Mouse (Mus musculus) gastrocnemius, postnatal 14 days (tissue): ENCODE results near the gene Adamts20. TPM values are rescaled to one million over a fixed set of nuclear protein-coding genes. Genes with fewer than 3 reads are reported as not detected.
"Not testable (repeated sequence)": the region's sequence is repeated elsewhere in the genome, so short reads cannot be mapped to it uniquely, and the experiment has no call there.

ENCODE experiments used
- DNase-seq: peaks from one replicate; pipeline ENCODE4 v3.0.0; 2021; ENCODE audit warnings: mixed read lengths
- intact Hi-C: fragments of 180-260 bp; cut with DNase I; formaldehyde crosslinking; loops from one replicate; pipeline ENCODE4 v1.15.1; 2025; ENCODE audit warnings: low total_unique reads
- long read RNA-seq, 2 experiments: library from polyadenylated mRNA; stranded (forward); transcript quantifications; one replicate each; pipeline ENCODE4 v2.0.0; 2021
- total RNA-seq, 2 experiments: library from RNA; stranded (reverse); gene quantifications; 2 replicates each; pipeline ENCODE4 v1.2.3; 2021

Adamts20 gene
- total RNA-seq, result 10 to 100 TPM; 15.4 to 19.6 TPM
- long read RNA-seq, experiment 1, full-length matches to known transcripts, result 5 of 12 reads
- long read RNA-seq, experiment 1, partial matches to known transcripts, result 2 of 12 reads
- long read RNA-seq, experiment 1, other reads (novel, unspliced or antisense), result 5 of 12 reads
- long read RNA-seq, experiment 2, full-length matches to known transcripts, result 16 of 28 reads
- long read RNA-seq, experiment 2, partial matches to known transcripts, result 3 of 28 reads
- long read RNA-seq, experiment 2, other reads (novel, unspliced or antisense), result 9 of 28 reads

- intact Hi-C loops, result loop anchor here (10.0 kb wide), 1 partner anchor 101 kb away; no protein-coding TSS in a partner anchor
- no peak for DNase-seq
These were observed at the start of gene Adamts20 for GRCm38 (mm10) chr15:94465318-94465717. Gene Adamts20 (minus strand): TSS chr15:94465418.

DNA sequence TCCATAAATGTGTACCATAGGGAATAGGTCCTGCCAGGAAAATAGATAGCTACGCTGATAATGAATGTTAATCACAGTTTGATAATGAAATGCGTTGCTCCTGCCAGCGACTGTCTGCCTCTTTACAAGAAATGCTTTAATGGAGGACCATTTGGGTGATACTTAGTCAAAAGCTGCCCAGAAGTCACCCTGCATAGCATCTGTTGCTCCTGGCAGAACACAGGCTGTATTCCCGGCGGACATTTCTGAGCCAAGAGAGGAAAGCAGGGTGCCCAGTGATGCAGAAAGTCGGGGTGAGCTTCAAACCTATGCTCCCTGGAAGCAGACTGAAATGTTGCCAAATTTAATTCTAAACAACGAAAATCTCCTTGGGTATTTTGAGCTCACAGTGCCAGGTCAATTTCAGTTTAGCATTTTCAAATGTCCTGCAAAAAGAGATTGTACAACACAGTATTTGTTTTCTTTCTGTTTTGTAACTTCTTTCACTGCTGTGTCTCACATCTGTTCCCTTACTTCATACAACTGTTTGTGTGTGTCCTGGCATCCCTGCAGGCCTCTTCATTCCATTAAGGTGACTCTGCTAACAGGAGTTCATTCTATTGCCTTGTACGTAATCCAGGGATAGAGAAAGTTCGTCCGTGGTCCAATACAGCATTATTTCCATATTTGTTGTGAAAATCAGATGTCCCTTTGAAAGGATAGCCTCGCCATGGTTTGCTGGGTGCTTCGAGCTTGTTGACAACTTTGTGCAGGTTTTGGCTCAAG is 38.4 kb upstream of the Adamts20 start:
- no peak for DNase-seq
- intact Hi-C loops, result no loop called here

- no peak for DNase-seq
- intact Hi-C loops, result no loop called here
These were observed 34.0 kb upstream of the Adamts20 start for GRCm38 (mm10) chr15:94499260-94499659.

- intact Hi-C loops, result no loop called here
- DNase-seq, result no peak
These were observed 30.7 kb upstream of the Adamts20 start for GRCm38 (mm10) chr15:94495936-94496335.

- intact Hi-C loops, result no loop called here
- DNase-seq, result no peak
These were observed 29.2 kb upstream of the Adamts20 start for GRCm38 (mm10) chr15:94494445-94494844.

DNA sequence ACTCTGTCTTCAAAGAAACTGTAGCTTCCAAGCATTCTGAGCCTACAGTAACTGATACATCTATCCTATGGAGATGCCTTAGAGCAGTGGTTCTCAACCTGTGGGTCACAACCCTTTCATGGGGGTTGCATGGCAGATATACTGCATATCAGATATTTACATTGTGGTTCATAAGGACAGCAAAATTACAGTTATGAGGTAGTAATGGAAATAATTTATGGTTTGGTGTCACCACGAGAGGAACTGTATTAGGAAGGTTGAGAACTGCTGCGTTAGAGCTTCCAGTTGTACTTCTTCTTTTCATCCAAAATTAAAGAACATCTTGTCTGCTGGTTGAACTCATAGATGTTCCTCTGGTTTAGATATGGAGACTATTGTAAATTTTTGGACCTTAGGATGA is 24.2 kb upstream of the Adamts20 start:
- intact Hi-C loops, result no loop called here
- no peak for DNase-seq

DNA sequence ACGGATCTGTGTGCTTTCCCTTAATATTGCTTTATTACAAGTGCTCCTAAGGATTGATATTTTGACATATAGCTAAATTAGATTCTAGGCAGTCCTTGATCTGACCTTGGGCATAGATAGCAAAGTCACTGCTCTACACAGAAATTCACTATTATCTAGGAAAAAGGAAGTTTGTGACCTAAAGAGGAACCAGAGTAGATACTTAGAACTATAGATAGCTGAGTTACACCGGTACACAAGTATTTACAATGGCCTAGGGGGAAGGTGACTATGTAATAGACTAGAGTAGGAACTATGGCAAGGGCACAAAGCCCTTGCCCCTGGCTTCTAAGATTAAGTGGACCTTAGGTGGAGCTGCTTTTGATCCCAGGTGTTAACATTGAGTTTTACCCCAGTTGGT is 22.8 kb upstream of the Adamts20 start:
- DNase-seq, intact Hi-C loops: not testable (repeated sequence)

GRCm38 (mm10) chr15:94482555-94482954 is 17.3 kb upstream of the Adamts20 start:
- intact Hi-C loops, result no loop called here

DNA sequence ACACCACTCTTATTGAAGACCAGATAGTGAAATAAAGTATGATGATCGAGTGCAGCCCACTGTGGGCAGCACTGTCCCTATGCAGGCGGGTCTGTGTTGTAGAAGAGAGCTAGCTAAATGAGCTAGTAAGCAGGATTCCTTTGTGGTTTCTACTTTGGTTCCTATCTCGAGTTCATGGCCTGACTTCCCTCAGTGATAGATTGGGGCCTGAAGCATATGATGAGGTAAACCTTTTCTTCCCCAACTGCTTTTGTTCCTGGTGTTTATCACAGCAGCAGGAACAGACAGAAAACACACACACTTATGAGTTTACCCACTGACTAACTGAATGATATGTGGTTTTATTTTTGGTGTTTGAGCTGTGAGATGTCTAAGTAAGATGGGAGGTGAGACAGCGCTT is 15.6 kb upstream of the Adamts20 start:
- intact Hi-C loops, result no loop called here
- DNase-seq, result no peak

More at GRCm38 (mm10) chr15:94482555-94482954, 17.3 kb upstream of the Adamts20 start:
- DNase-seq, result no peak

GRCm38 (mm10) chr15:94480248-94480647 is 15.0 kb upstream of the Adamts20 start:
- DNase-seq, result no peak
- intact Hi-C loops, result no loop called here

- no peak for DNase-seq
- intact Hi-C loops, result no loop called here
These were observed 14.4 kb upstream of the Adamts20 start for GRCm38 (mm10) chr15:94479513-94480136.

GRCm38 (mm10) chr15:94478706-94479105 is 13.5 kb upstream of the Adamts20 start:
- intact Hi-C loops, result no loop called here
- no peak for DNase-seq

GRCm38 (mm10) chr15:94477287-94477686 is 12.1 kb upstream of the Adamts20 start:
- no peak for DNase-seq
- intact Hi-C loops, result no loop called here

DNA sequence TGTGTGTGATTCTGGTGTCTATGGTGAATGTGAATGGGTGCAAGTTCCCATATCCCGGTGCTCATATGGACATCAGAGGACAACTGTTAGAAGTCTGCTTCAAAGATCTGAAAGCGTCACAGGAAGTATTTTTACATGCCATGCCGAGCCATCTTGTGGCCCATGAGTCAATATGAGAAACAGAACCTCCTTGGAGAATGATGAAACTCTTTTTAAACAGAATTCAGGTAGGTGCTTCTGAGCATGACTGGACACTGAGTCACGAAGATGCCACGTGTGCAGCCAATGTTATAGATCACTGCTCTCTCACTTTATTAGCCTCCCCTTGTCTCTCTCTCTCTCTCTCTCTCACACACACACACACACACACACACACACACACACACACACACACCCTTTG is 10.8 kb upstream of the Adamts20 start:
- no peak for DNase-seq
- intact Hi-C loops, result no loop called here

DNA sequence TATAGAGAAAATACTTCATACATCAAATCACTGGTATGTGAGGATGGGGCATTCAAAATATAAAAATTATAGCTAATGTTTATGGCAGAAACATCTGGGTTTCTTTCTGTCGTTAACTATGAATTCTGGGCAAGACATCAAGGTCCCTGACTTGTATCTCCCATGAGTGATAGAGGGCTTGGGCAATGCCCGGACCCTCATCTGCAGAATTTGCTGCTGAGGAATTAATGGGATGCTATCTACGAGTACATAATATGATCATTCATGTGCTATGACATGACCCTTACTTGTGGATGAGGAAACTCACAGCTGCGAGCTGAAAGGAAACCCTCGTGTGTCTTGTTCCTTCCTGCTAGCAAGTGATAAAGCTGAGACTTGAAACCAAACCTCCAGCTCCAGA is 5.1 kb upstream of the Adamts20 start:
- DNase-seq, result no peak
- intact Hi-C loops, result no loop called here

- no peak for DNase-seq
- intact Hi-C loops, result loop anchor here (10.0 kb wide), 1 partner anchor 100 kb away; no protein-coding TSS in a partner anchor
These were observed 337 bp downstream of the Adamts20 start for GRCm38 (mm10) chr15:94464881-94465280.

DNA sequence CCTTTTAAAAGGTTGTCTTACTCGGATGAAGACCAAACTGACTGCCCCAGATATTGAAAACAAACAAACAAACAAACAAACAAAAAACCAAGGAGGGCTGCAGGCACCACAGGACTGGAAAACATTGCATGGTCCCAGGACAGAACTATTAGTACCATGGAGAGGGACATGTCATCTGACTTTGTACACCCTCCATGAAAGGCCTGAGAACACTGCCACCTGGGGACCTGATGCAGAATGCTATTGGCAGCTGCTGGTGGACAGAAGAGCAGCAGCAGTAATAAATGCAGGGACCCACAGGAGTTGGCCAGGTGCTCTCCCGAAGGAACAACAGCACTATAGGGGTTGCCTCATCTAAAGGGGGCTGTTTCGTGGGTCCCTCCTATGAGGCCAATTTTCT is 2.0 kb downstream of the Adamts20 start:
- intact Hi-C loops, result loop anchor here (10.0 kb wide), 1 partner anchor 98 kb away; no protein-coding TSS in a partner anchor
- peak; percentile 37 for DNase-seq

DNA sequence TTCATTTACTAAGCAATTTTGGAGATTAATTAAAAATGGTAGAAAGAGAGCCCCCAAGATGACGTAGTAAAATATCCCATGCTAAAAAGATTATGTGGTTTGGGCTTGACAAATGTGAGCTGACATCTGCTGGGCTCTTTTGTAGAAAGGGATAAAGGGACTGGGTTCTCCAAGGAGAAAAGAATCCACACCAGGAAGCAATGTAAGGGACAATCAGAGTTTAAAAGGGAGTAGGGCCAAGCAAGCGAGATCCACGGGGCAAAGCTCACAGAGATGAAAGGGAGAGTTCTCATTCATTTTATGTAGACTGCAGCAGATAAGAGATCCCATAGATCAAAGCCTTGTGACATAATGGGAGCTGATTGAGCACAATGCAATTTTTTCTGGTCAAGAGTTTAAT is 3.0 kb downstream of the Adamts20 start:
- DNase-seq, result no peak
- intact Hi-C loops, result loop anchor here (10.0 kb wide), 1 partner anchor 97 kb away; no protein-coding TSS in a partner anchor

DNA sequence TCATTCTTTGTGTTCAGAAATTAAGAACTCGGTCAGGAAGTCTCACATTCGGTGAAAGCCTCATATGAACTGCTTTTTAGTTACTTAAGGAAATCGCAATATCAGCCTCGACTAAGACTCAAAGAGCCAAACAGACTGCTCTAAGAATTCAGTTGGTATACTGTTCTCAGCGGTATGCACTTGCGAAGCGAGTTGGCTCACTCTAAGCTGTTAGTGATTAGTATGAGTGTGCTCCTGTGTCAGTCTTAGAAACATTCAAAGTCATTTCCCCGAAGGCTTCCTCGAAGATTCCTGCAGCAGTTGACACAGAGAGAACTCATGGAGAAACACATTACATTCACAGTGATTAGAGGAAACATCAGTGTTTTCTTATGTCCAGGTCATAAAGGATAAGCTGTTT is 4.1 kb downstream of the Adamts20 start:
- intact Hi-C loops, result loop anchor here (10.0 kb wide), 1 partner anchor 96 kb away; no protein-coding TSS in a partner anchor
- no peak for DNase-seq

DNA sequence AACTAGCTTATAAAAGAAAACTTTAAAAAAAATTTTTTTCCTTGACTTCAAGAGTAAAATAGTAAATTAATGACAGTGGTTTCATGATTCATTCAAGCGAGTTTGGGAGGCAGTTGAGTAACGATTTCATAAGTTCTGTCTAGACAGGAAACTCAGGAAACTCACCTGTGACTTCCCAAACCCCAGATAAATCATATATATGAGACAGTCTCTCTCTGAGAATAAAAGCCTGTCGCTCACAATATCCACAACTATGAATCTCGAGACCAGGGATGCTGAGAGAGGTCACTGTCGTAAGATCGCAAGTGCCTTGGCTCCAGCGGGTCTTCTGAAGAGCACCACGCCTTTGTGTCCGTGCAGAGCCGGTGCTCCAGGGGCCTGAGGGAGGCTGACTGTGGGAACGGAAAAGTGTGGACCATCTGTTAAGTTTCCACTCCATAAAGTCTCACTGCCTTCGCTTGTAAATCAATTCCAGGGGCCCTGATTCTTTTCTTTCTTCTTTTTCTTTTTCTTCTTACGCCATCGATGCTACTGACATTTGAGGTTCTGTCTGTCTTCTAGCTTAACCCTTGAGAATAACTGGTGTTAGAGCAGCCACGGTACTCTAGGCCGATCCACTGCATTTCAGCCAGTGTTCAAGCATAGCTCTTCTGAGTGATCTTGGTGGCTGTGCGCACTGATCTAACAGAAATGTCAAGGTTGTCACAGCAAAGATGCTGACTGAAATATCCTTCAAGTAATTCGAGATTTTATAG is 7.4 kb downstream of the Adamts20 start:
- no peak for DNase-seq
- intact Hi-C loops, result no loop called here
